Mouse (Mus musculus) intestine, postnatal 0 days (tissue): Measurements from ENCODE around the gene Aaas. TPM values are rescaled to one million over a fixed set of nuclear protein-coding genes. Genes with fewer than 3 reads are reported as not detected.

Source experiments
- ATAC-seq: fragments of 200-750 bp; cut with Nextera tagmentation; 2 replicates; pipeline ENCODE4 v1.8.0; 2017; ENCODE audit warnings: mild to moderate bottlenecking, moderate TSS enrichment, moderate library complexity
- H3K27ac ChIP-seq: fragments of 300-500 bp; sonication (generic); 2 replicates; pipeline ENCODE4 v1.5.1; 2014; ENCODE audit warnings: mild to moderate bottlenecking, low read depth, low read length, moderate library complexity
- H3K27me3 ChIP-seq: fragments of 300-500 bp; sonication (generic); replicated peaks from 2 replicates; pipeline ENCODE4 v1.6.1; 2014; ENCODE audit warnings: low read length, mixed read lengths; ENCODE audit not compliant: control insufficient read depth, insufficient read depth
- H3K36me3 ChIP-seq: fragments of 300-500 bp; sonication (generic); 2 replicates; pipeline ENCODE4 v1.6.1; 2014; ENCODE audit warnings: mild to moderate bottlenecking, moderate library complexity; ENCODE audit not compliant: control insufficient read depth, insufficient read depth
- H3K4me1 ChIP-seq: fragments of 300-500 bp; sonication (generic); replicated peaks from 2 replicates; pipeline ENCODE4 v1.6.1; 2014; ENCODE audit warnings: antibody characterized with exemption, low read length, mixed read lengths; ENCODE audit not compliant: control insufficient read depth, insufficient read depth
- H3K4me2 ChIP-seq: fragments of 300-500 bp; sonication (generic); replicated peaks from 2 replicates; pipeline ENCODE4 v1.6.1; 2014; ENCODE audit warnings: low read depth, mild to moderate bottlenecking, moderate library complexity
- H3K4me3 ChIP-seq: fragments of 300-500 bp; sonication (generic); 2 replicates; pipeline ENCODE4 v1.5.1; 2014; ENCODE audit warnings: low read depth, low read length
- H3K9ac ChIP-seq: fragments of 300-500 bp; sonication (generic); 2 replicates; pipeline ENCODE4 v1.6.1; 2014; ENCODE audit warnings: mild to moderate bottlenecking, low read depth, low read length
- H3K9me3 ChIP-seq: fragments of 300-500 bp; sonication (generic); 2 replicates; pipeline ENCODE4 v1.6.1; 2016; ENCODE audit warnings: mixed run types; ENCODE audit not compliant: control insufficient read depth
- CTCF ChIP-seq: sonication (generic); IDR thresholded peaks from 2 replicates; pipeline ENCODE4 v1.5.1; 2016; ENCODE audit warnings: low read depth, mild to moderate bottlenecking, control low read depth, antibody characterized with exemption, moderate library complexity
- WGBS: fragments of 180-500 bp; shearing (Covaris S2); extraction: QIAGEN DNeasy Blood & Tissue Kit; methylation state at CpG from one replicate; pipeline ENCODE4 v1.1.7; 2014; 5-methylcytosine and 5-hydroxymethylcytosine counted together
- polyA plus RNA-seq: library from polyadenylated mRNA; unstranded; fragments of >200 nt; fragmentation: Nextera tagmentation; extraction: Ambion mirVana; gene quantifications from 2 replicates; pipeline ENCODE4 v1.2.1, GENCODE M21; 2015

Aaas gene
- polyA plus RNA-seq: 15.0 and 16.8 TPM in 2 replicates

DNA sequence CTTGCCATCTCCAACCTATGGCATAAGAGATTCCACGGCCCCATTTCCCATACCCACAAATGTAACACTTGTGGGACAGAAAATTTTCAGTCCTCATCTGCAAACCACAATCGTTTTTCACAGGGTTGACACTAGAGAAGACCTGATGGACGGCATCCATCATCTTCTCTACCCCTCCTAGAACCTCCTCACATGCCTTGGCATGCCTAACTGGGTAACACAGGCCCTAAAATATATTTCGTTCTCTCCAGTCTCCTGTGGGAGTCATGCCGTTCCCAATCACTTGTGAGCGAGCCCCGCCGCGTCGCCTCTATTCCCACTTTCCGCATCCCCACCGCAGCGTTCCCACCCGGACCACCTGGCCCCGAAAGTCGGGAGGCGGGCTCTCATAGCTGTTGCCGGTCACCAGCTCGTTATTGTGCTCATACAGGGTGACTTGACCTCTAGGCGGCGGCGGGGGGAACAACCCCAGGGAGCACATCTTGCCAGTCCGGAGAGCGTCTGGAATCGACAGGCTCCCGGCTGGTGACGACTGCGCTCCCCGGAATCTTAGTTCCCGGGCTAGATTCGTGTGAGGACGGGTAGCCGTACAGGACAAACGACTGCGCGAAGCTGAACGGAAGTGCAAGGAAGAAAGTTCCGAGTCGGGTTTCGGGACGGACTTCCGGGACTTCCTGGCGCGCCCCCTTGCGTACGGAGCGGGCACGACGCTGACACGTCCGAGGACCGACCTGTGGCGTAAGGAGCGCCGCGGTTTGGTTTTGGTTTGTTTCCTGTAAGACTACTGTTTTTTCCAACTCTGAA is at the start of gene Aaas:
Gene Aaas (minus strand): TSS at position 634 of the 804 bp plus-strand sequence.
- WGBS: under 1% methylated on average over 56 of the region's 56 CpGs
- Histone ChIP-seq H3K9me3 (no peaks in the 10 kb centered on the region), H3K4me2 (peak within 1 kb of the TSS; percentile 90), H3K36me3 (peaks cover 6% of the 10 kb centered on the region; the same call in 1 of the 2 replicates), H3K27ac (peak within 1 kb of the TSS; percentile 46; the same call in 1 of the 2 replicates), H3K27me3 (peaks cover 5% of the 10 kb centered on the region; the same call in 1 of the 2 replicates), H3K4me3 (peak within 1 kb of the TSS; percentile 81), H3K9ac (peak within 1 kb of the TSS; percentile 78), H3K4me1 (no peaks in the 10 kb centered on the region)
- peak; percentile 93 for TF ChIP-seq CTCF
- peak; percentile 93 for ATAC-seq

DNA sequence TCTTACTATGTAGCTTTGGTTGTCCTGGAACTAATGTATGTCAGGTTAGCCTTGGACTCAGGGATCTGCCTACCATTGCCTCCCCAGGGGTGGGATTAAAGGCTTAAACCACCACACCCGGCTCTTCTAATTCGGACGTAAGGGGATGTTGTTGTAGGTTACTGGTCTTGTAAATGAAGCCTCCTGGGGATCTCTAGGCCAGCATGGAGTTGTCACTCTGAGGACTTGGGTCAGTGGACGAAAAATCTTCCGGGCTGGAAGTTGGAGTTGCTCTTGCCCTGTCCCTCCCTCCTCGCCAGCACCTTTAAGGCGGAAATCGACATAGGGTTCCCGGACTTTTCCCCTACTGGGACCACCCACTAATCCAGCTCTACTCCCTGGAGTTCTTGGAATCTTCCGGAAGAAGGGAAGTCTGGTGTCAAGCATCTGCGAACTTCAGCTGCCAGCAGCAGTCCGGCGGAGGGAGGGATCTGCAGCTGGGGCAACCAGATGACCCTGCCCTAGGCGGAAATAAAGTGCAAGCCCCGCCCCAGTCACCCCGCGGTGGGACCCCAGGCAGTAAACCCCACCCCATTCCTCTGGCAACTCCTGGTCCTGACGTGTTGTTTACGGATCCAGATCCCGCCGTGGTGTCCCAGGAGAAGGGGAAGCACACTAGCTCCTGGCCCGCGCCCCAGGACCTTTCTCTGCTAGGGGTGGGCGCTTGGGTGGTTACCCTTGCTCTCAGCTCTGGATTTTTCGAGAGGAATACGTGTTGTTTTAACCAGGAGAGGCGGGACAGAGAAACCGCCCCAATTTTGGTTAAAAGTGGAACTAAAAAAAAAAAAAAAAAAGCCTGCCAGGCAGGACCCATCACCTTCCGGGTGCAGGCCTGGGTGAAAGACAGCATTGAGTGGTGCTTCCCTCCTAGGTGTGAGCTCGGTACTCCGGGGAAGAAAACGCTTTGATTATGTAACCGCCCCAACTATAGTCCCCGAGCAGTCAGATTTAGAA is 49.0 kb upstream of the Aaas start:
- Histone ChIP-seq H3K27ac (peak overlapping the region; percentile 95), H3K4me3 (peak overlapping the region; percentile 44), H3K27me3 (no peaks in the 10 kb centered on the region), H3K9me3 (no peaks in the 10 kb centered on the region), H3K9ac (peak overlapping the region; percentile 71), H3K36me3 (no peaks in the 10 kb centered on the region), H3K4me2 (peak overlapping the region; percentile 74), H3K4me1 (peaks cover 14% of the 10 kb centered on the region)
- WGBS: 1% methylated on average over 34 of the region's 34 CpGs
- TF ChIP-seq CTCF: no peak
- ATAC-seq: peak; percentile 82

DNA sequence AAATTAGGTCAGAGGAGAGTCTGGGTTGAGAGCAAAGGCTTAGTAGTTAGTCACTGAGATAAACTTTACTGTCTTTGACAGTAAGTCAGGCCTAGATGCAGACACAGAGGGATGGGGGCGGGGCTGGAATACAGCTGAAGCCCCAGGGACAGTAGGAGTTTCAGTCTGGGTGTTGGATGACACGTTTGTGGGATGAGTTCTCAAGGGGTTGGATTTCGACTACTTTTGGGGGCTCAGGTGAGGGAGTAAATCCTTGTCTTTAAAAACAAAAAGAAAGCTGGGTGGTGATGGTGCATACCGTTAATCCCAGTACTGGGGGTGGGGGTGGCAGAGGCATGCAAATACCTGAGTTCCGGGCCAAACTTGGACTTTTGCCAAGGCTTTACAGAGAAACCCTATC is 48.1 kb upstream of the Aaas start:
- H3K4me2 ChIP-seq: peak overlapping the region; percentile 74
- peak overlapping the region; percentile 44 for H3K4me3 ChIP-seq
- no peak for ATAC-seq
- H3K9me3 ChIP-seq: no peaks in the 10 kb centered on the region
- no peak overlapping the region for H3K9ac ChIP-seq
- WGBS: 31% methylated on average over 5 of the region's 5 CpGs
- peak overlapping the region; percentile 95; the same call in 1 of the 2 replicates for H3K27ac ChIP-seq
- H3K27me3 ChIP-seq: no peaks in the 10 kb centered on the region
- TF ChIP-seq CTCF: no peak
- H3K36me3 ChIP-seq: no peaks in the 10 kb centered on the region
- H3K4me1 ChIP-seq: peaks cover 17% of the 10 kb centered on the region

DNA sequence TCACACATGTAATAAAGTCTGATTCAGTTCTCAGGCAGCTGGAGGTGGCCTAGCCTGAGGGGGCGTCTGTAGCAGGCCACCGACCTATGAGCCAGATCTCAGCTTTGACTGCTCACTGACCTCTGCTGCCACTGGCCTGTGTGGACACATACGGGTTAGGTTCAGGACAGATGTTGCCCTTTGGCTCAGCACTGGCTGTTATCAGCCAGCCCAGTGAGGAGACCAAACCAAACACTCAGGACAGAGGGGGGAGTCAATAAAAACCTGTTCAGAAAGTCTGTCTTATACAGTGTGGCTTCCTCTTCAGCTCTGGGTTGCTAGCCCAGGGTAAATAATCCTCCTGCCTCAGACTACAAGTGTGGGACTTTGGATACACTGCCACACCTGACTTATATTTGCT is 44.5 kb upstream of the Aaas start:
- Histone ChIP-seq H3K27ac (peak overlapping the region; percentile 76), H3K4me3 (no peak overlapping the region), H3K36me3 (no peaks in the 10 kb centered on the region), H3K4me2 (0 out of 2 replicates have a peak overlapping the region, but pooled peaks have one; percentile 9), H3K9ac (no peak overlapping the region), H3K4me1 (peaks cover 21% of the 10 kb centered on the region), H3K27me3 (no peaks in the 10 kb centered on the region), H3K9me3 (no peaks in the 10 kb centered on the region)
- 16% methylated on average over 3 of the region's 3 CpGs for WGBS
- ATAC-seq: peak; percentile 64
- TF ChIP-seq CTCF: no peak

DNA sequence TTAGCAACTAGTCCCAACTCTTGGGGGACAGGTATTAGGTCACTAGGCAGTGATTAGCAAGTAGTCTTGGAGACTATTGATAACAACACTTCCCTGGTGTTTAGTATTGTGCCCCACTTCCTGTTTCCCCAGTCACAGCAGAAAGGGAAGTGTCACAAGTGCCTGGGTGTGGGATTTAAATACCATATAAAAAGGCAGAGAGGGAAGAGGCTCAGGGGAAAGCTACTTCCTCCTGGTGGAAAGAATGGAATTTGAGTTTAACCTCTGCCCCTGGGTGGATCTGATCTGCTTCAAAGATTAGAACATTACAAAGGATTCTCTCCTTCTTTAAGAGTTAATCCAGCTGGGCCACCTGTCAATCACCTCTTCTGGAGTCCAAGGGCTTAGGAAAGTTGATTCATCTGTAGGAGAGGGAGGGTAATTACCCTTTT is 43.0 kb upstream of the Aaas start:
- no peaks in the 10 kb centered on the region for H3K27me3 ChIP-seq
- no peak overlapping the region for H3K4me2 ChIP-seq
- no peaks in the 10 kb centered on the region for H3K36me3 ChIP-seq
- H3K27ac ChIP-seq: peak overlapping the region; percentile 76
- H3K4me3 ChIP-seq: no peak overlapping the region
- ATAC-seq: peak; percentile 76
- H3K4me1 ChIP-seq: peaks cover 12% of the 10 kb centered on the region
- H3K9me3 ChIP-seq: no peaks in the 10 kb centered on the region
- no peak; the same call in 1 of the 2 replicates for TF ChIP-seq CTCF
- H3K9ac ChIP-seq: no peak overlapping the region
